Mouse (Mus musculus) NIH3T3 (cell line): Measurements from ENCODE around the gene Atxn1.

ENCODE experiments used
- DNase-seq: peaks from one replicate; pipeline ENCODE4 v3.0.0-alpha.2; 2012; ENCODE audit warnings: low read depth

The Atxn1 gene

GRCm38 (mm10) chr13:45773381-45774168, 191.2 kb downstream of the Atxn1 start:
- no peak for DNase-seq

- no peak for DNase-seq
Observed at GRCm38 (mm10) chr13:45769757-45770156, 195.1 kb downstream of the Atxn1 start.

GRCm38 (mm10) chr13:45768250-45768649, 196.6 kb downstream of the Atxn1 start:
- DNase-seq: no peak

GRCm38 (mm10) chr13:45764354-45764753, 200.5 kb downstream of the Atxn1 start:
- DNase-seq: no peak

GRCm38 (mm10) chr13:45762278-45762677, 202.5 kb downstream of the Atxn1 start:
- peak; percentile 44 for DNase-seq

GRCm38 (mm10) chr13:45754483-45754882, 210.3 kb downstream of the Atxn1 start:
- peak; percentile 58 for DNase-seq

- DNase-seq: no peak
Observed at GRCm38 (mm10) chr13:45752498-45752897, 212.3 kb downstream of the Atxn1 start.

- DNase-seq: peak; percentile 85
Observed at GRCm38 (mm10) chr13:45751231-45751630, 213.6 kb downstream of the Atxn1 start.

- DNase-seq: no peak
Observed at GRCm38 (mm10) chr13:45750627-45751026, 214.2 kb downstream of the Atxn1 start.

GRCm38 (mm10) chr13:45749937-45750336, 214.9 kb downstream of the Atxn1 start:
- no peak for DNase-seq

GRCm38 (mm10) chr13:45749222-45749621, 215.6 kb downstream of the Atxn1 start:
- no peak for DNase-seq

- DNase-seq: peak; percentile 63
Observed at GRCm38 (mm10) chr13:45748691-45749090, 216.1 kb downstream of the Atxn1 start.

- peak; percentile 40 for DNase-seq
Observed at GRCm38 (mm10) chr13:45745851-45746773, 218.7 kb downstream of the Atxn1 start.

GRCm38 (mm10) chr13:45744803-45745432, 219.9 kb downstream of the Atxn1 start:
- no peak for DNase-seq

GRCm38 (mm10) chr13:45743848-45744247, 221.0 kb downstream of the Atxn1 start:
- DNase-seq: no peak

GRCm38 (mm10) chr13:45740369-45740768, 224.4 kb downstream of the Atxn1 start:
- no peak for DNase-seq

- no peak for DNase-seq
Observed at GRCm38 (mm10) chr13:45736241-45736640, 228.6 kb downstream of the Atxn1 start.

- no peak for DNase-seq
Observed at GRCm38 (mm10) chr13:45735802-45736201, 229.0 kb downstream of the Atxn1 start.

GRCm38 (mm10) chr13:45734531-45734930, 230.3 kb downstream of the Atxn1 start:
- DNase-seq: no peak

- no peak for DNase-seq
Observed at GRCm38 (mm10) chr13:45732590-45732989, 232.2 kb downstream of the Atxn1 start.

- DNase-seq: peak; percentile 38
Observed at GRCm38 (mm10) chr13:45726917-45727316, 237.9 kb downstream of the Atxn1 start.

GRCm38 (mm10) chr13:45726181-45726580, 238.6 kb downstream of the Atxn1 start:
- no peak for DNase-seq
